Mouse (Mus musculus): ENCODE data around the gene H2al2b.
"Not testable (repeated sequence)": the region's sequence is repeated elsewhere in the genome, so short reads cannot be mapped to it uniquely, and the experiment has no call there.

H2al2b gene

DNA sequence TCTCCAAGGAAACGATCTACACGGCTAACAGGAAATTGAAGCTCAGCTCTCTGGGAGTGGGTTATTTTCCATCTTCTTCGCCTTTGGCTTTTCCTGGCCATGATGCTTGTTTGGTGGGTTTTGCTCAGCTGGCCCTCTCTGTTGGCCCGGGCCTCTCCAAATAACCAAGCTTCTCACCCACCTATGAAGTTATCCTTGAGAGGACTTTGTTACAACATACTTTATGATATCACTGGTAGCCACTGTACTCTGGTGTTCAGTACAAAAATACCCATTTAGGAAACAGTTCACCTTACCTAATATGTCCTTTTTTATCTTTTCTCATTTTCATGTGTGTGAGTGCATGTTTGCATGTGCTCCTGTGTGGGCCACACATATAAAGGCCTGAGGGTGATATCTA is at the start of gene H2al2b:
H2al2b (minus strand) TSS at position 101 of the 400 bp plus-strand sequence.
- DNase-seq, result not testable (repeated sequence)
